Mouse (Mus musculus): Measurements from ENCODE around the gene Usf2. TPM values are rescaled to one million over a fixed set of nuclear protein-coding genes. Genes with fewer than 3 reads are reported as not detected.

Gene Usf2
- total RNA-seq (2021), result 100 to 1,000 TPM in 1 of 2 experiments, 10 to 100 TPM in 1; 90.2 to 103 TPM
- long read RNA-seq, experiment 1, transcript Usf2-201 (10 exons, 2,419 nt), result major isoform, 10 of 25 reads
- long read RNA-seq, experiment 1, partial matches to known transcripts, result 7 of 25 reads
- long read RNA-seq, experiment 1, other reads (novel, unspliced or antisense), result 2 of 25 reads
- long read RNA-seq, experiment 2, transcript Usf2-201 (10 exons, 2,419 nt), result major isoform, 10 of 29 reads
- long read RNA-seq, experiment 2, partial matches to known transcripts, result 17 of 29 reads
- long read RNA-seq, experiment 2, other reads (novel, unspliced or antisense), result 1 of 29 reads

DNA sequence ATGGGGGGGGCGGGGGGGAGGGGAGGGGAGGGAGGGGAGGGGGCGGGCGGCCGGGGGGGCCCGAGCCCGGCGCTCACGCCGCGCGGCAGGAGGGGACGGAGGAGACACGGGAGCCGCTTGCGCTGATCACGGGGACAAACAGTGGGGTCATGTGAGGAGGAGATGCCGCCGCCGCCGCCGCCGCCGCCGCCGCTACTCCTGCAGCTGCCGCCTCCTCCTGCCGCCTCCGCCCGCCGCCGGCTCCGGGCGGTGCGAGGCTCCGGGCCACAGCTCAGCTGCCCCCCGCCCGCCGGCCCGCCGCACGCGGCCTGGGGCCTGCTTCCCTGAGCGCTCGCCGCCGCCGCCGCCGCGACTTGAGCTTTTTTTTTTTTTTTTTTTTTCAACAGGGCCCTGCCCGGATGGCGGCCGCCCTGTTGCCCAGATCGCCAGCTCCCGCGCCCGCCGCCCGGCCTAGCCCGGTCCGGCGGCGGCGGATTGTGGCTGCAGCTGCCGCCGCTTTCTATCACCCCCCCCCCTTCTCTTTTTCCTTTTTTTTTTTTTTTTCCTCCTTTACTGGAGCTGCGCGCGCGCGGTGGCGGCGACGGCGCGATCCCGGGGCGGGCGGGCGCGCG, at the start of gene Usf2:
Gene Usf2 (minus strand): TSS at position 48 of the 611 bp plus-strand sequence.
- peak; percentile 79 to 85 for DNase-seq
- intact Hi-C loops (cut with DNase I), result no loop called here

- intact Hi-C loops (cut with DNase I), result no loop called here
- peak in 1 of 2 experiments; percentile 34 for DNase-seq
These were observed 46.0 kb upstream of the Usf2 start for GRCm38 (mm10) chr7:31002650-31003049.

GRCm38 (mm10) chr7:31000505-31001020, 44.0 kb upstream of the Usf2 start:
- peak; percentile 69 to 82 for DNase-seq
- intact Hi-C loops (cut with DNase I), result no loop called here

- intact Hi-C loops (cut with DNase I), result no loop called here
- DNase-seq, result no peak
These were observed 39.9 kb upstream of the Usf2 start for GRCm38 (mm10) chr7:30996491-30996890.

GRCm38 (mm10) chr7:30993986-30994385, 37.4 kb upstream of the Usf2 start:
- intact Hi-C loops (cut with DNase I), result no loop called here
- no peak for DNase-seq

DNA sequence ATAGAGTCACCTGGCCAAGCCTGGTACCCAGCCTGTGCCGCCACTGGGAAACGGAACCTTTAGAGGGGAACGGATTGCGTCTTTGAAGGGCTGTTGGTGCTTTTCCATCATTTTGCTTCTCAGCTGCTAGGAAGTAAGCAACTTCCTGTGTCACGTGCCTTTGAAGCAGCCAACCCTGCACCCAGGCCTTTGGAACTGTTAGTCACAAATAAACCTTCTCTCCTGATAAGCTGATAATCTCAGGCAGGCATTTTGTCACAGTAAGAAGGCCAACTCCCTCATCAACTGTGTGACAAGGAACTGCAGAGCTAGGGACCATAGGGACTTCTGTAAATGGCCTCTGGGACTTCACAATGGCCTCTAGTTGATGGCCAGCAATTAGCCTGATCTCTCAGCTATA, 35.5 kb upstream of the Usf2 start:
- DNase-seq, result no peak
- intact Hi-C loops (cut with DNase I), result no loop called here

DNA sequence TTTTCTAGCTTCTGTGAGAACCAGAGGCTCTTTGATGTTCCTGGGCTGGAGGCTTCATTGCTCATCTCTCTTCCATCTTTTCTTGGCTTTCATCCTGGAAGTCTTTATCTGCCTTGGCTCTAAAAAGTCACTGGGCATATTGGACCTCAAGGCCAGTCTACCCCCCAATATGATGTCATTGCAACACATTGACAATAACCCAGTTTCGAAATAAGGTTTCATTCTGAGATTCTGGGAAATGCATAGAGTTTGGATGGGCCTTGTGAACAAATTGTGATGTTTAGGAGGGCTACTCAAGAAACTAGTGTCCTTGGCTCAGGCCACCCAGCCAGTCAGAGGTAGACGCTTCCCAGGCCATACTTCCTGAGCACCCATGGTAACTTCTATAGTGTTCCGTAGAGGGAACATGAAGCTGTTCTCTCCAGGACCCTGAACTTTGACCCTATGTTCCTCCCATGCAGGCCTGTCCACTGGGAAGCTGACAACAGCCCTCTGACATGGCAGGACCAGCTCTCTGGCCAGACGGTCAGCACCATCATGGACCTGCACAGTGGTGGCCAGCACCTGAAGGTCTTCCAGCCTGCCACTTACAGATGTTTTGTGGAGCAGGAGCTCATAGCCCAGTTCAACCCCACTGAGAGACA, 32.0 kb upstream of the Usf2 start:
- intact Hi-C loops (cut with DNase I), result no loop called here
- DNase-seq, result no peak

DNA sequence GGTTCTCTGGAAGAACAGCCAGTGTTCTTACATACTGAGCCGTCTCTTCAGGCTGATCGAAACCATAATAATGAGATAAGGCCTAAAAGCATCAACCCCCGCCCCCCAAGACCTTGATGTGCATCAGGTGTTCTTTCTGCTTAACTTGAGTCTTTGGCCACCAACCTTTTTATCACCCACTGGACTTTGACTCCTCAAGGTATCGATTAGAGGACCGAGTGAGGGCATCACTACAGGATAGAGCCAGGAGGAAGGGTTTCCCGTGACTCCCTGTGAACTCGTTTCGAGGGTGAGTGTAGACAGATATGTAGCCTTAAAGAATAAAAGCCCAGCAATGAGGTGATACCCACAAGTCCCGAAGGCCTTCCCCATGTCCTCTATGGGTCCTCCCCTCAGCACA, 28.8 kb upstream of the Usf2 start:
- intact Hi-C loops (cut with DNase I), result no loop called here
- no peak for DNase-seq

- no peak for DNase-seq
- intact Hi-C loops (cut with DNase I), result no loop called here
These were observed 25.1 kb upstream of the Usf2 start for GRCm38 (mm10) chr7:30981703-30982102.

- intact Hi-C loops (cut with DNase I), result loop anchor here (2.0 to 10.0 kb wide), 3 partner anchors 71 to 241 kb away; partner anchors contain the start of gene Fxyd5
- peak; percentile 90 to 92 for DNase-seq
These were observed 17.1 kb upstream of the Usf2 start, which contains the start of gene Fam187b for GRCm38 (mm10) chr7:30973501-30974289. Gene Fam187b, plus strand, starts transcription at chr7:30973790.

GRCm38 (mm10) chr7:30973251-30973500, 16.6 kb upstream of the Usf2 start, which contains the start of gene Lsr:
Gene Lsr, minus strand, starts transcription at chr7:30973464.
- no peak for DNase-seq
- intact Hi-C loops (cut with DNase I), result loop anchor here (2.0 to 10.0 kb wide), 3 partner anchors 72 to 241 kb away; partner anchors contain the start of gene Fxyd5

DNA sequence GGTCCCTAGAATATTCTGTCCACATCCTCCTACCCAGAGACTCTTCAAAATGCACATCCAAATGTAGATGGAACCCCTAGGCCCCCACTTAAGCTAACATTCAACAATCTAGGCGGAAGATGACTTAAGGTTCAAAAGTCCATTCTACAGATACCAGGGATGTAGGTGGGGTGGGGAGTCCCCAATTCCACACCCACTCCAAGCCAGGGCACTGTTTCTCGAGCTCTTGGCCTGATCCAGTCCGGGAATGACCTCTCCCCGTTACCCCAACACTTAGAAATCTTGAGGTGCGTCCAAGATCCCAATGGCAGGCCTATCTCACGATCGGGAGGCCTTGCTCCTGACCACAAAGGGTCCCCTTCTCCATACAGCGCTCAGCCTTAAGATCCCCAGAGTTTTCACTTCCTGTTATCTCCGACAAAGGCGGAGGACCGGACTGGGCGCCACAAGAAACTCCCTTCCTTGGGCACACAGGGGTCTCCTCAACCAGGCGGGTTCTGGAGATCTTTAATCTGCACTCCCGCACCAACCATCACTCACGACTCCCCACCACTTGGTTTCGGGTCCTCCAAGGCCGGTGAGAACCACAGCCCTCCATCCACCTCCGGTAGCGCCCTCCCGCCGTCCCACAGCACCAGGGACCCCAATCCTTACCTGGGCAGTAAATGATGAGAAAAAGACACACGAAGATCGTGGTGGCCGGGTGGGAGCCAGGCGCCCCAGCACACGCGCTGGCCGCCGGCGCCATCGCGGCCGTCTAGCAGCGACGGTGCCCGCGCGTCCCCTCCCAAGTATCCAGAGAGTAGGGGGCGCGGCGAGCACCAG, 16.0 kb upstream of the Usf2 start:
- no peak for DNase-seq
- intact Hi-C loops (cut with DNase I), result loop anchor here (2.0 to 10.0 kb wide), 3 partner anchors 72 to 240 kb away; partner anchors contain the start of gene Fxyd5

DNA sequence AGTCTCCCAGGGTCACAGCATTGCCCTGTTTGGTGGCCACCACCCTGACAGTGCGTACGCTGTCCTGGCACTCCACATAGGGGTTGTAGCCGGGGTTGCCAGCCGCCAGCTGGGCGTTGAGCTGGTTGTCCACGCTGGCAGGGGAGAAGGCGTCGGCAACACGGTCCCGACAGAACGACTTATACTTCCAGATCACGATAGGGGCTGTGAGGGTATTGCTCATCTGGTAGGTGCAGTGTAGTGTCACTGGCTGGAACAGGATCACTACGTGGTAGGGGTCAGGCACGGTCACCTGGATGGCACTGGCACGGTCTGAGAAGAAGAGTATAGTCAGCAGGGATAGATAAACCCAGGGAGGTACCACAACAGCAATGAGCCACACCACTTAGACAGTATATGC, 15.3 kb upstream of the Usf2 start:
- intact Hi-C loops (cut with DNase I), result loop anchor here (2.0 to 10.0 kb wide), 3 partner anchors 73 to 240 kb away; partner anchors contain the start of gene Fxyd5
- DNase-seq, result no peak

DNA sequence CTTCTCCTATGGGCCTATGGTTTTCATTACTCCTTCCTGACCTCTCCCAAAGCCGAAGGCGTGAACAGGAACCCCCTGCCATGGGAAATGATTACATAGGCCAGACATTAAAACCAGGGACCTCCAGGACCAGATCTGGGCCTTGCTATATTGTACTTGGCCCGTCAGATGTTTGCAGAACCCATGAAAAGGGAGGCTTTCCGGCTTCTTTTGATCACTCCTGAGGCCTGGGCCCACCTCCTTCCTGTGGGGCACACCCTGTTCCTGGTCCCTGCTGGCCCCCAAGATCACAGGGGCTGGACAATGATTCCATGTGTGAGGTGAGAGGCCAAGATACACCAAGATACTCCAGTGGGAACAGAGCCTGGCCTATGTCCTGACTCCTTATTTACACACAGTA, 12.6 kb upstream of the Usf2 start:
- intact Hi-C loops (cut with DNase I), result no loop called here
- no peak for DNase-seq

DNA sequence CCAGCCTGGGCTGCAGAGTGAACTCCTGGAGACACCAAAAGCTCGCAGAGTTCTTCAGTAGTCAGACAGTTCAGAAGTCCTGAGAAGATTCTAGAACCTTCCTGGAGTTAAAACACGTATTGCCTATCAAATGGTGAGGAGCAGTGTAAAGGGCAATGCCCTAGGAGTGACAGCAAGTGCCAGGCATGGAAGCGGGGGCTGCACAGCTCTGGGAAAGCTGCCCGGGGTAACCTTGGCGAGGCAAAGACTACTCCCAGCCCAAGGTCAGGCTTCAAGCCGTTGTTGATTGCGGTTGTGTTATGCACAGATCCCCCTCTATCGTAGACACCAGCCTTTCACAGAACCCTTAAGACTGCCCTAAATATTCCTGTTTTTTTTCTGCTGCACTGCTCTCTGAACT, 12.0 kb upstream of the Usf2 start:
- no peak for DNase-seq
- intact Hi-C loops (cut with DNase I), result no loop called here

GRCm38 (mm10) chr7:30966657-30967056, 10.1 kb upstream of the Usf2 start:
- intact Hi-C loops (cut with DNase I), result no loop called here
- no peak for DNase-seq

GRCm38 (mm10) chr7:30965677-30966076, 9.1 kb upstream of the Usf2 start:
- no peak for DNase-seq
- intact Hi-C loops (cut with DNase I), result no loop called here

GRCm38 (mm10) chr7:30964366-30964765, 7.8 kb upstream of the Usf2 start:
- DNase-seq, result no peak
- intact Hi-C loops (cut with DNase I), result no loop called here

DNA sequence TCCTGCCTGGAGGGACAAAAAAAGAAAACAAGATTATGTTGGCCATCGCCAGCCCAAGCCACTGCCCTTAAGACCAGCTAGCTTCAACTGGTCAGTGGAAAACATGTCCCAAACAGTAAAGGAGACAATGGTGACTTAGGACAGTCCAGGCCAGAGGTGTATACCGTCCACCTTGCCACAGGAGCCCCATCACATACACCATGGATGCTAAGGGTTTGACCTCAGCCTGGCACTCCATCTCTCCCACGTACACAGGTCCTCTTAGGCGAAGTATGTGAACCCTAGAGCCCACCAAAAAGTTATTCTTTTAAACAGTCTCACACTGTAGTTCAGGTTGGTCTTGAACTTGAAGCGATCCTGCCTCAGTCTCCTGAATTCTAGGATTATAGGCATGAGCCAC, 6.3 kb upstream of the Usf2 start:
- intact Hi-C loops (cut with DNase I), result no loop called here

More for the DNA sequence above, 6.3 kb upstream of the Usf2 start:
- DNase-seq, result no peak

All from heart, postnatal 14 days (tissue).